Mouse (Mus musculus) CH12.LX (cell line): Measurements from ENCODE around the gene Inpp1.

Experiments used
- CHD2 ChIP-seq: IDR thresholded peaks from 2 replicates; pipeline ENCODE4 v1.6.1; 2011; ENCODE audit warnings: low read length, improper control_type of control experiment
- SIN3A ChIP-seq: IDR thresholded peaks from 2 replicates; pipeline ENCODE4 v1.6.1; 2012; ENCODE audit warnings: low read length, improper control_type of control experiment, inconsistent platforms

DNA sequence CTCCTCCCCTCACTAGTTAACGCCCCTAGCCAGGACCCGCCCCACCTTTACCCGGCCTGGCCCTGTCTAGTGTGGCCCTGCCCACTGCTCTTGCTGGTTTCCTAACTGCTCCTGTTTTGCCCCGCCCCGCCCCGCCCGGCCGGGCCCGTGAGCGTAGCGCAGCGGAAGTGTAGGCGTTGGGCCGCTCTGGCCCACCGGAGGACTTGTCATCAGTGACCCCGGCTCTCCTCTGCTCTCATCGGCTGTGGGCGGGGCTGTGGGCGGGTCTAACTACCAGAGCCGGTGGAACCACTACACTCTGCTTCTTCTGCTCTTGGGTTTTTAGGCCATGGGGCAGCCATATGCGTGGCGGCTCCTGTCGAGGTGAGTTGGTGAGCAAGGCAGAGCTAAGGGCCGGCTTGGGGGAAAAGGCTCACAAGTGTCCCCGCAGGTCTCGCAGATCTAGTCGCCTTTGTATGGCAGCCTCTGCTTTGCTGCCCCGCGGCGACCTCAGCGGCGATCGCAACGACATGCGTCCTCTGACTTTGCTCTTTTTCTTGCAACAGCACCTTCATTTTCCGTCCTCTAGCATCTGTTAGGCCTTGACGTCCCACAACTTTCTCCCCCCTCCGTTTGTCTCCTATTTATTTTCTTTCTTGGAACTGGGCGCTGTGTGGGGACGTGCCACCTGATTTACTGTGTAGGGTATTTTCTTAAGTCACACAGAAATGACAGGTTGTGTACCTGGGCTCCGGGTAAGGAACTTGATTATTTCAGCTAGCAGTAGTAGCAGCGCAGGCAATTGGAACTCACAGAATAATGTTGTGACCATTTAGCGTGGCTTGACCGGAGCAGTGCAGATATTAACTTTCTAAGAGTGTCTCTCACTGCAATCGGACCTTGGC lies 27.5 kb upstream of the Inpp1 start, which contains the start of gene Hibch:
- TF ChIP-seq SIN3A (peak; percentile 78), CHD2 (no peak)
